Mouse (Mus musculus) CD4-positive, CD25-positive, alpha-beta regulatory T cell, adult 4 months (primary cell): Measurements from ENCODE around the gene Gm10271. TPM values are rescaled to one million over a fixed set of nuclear protein-coding genes. Genes with fewer than 3 reads are reported as not detected.

Experiments used
- ATAC-seq: one replicate; pipeline ENCODE4 v1.8.0; 2017
- polyA plus RNA-seq, 2 experiments: library from polyadenylated mRNA; unstranded; fragments of 100-300 nt; shearing (Covaris generic); gene quantifications; one replicate each; pipeline ENCODE4 v1.2.1; 2017

Gm10271 gene
- polyA plus RNA-seq, 2 experiments from 2014 or later: not detected

DNA sequence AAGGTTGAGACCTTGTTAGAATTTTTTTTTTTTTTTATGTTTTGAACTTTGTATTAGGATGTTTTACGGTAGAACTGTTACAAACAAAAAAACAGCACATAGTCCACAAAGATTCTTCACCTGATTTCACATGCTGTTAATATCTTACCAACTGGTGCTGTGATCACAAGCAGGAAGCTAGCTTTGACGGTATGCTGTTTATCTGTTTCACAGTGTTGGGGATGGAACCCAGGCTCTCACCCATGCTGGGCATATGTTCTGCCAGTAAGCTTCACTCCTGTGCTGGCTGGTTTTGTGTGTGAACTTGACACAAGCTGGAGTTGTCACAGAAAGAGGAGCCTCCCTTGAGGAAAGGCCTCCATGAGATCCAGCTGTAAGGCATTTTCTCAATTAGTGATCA, 5.4 kb upstream of the Gm10271 start:
- ATAC-seq: no peak

DNA sequence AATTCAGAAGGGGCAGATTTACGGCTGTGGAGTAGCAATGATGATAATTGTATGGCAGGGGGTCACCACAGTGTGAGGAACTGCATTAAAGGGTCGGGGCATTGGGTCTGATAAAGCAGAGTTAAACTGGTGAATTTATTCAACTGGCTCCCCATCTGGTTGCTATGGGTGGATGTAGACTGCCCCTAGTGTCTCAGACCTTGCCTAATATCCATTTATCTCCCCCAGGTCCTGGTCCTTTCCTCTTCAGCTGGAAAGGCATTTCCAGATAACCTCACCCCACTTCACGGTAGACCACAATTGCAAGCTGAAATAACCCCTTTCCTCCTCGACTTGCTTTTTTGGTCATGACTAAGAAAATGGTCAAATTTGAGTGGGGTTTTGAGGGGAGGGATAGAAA, 5.0 kb upstream of the Gm10271 start:
- no peak for ATAC-seq

- no peak for ATAC-seq
Observed at GRCm38 (mm10) chr10:116968741-116969140, 3.7 kb downstream of the Gm10271 start.

- ATAC-seq: no peak
Observed at GRCm38 (mm10) chr10:116966065-116966464, 6.3 kb downstream of the Gm10271 start.

- ATAC-seq: no peak
Observed at GRCm38 (mm10) chr10:116965297-116965696, 7.1 kb downstream of the Gm10271 start.

DNA sequence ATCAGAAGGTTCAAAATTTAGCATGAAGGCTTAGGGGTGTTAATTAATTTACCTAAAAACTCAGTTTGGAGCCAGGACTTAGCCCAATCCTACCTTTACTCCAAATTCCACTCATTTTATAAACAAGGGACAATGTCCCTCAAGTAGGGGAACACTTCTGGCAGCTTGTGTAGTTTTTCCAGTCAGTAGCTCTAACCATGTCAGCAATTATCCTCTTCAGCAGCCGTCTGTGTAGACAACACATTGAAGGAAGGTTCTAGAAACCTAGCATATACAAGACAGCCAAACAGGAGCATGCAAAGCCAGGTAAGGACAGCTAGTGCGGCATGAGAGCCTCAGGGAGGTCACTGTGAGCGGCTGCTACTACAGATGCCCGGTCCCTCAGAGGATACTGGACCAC, 7.8 kb downstream of the Gm10271 start:
- ATAC-seq: no peak

- no peak for ATAC-seq
Observed at GRCm38 (mm10) chr10:116964084-116964483, 8.3 kb downstream of the Gm10271 start.

DNA sequence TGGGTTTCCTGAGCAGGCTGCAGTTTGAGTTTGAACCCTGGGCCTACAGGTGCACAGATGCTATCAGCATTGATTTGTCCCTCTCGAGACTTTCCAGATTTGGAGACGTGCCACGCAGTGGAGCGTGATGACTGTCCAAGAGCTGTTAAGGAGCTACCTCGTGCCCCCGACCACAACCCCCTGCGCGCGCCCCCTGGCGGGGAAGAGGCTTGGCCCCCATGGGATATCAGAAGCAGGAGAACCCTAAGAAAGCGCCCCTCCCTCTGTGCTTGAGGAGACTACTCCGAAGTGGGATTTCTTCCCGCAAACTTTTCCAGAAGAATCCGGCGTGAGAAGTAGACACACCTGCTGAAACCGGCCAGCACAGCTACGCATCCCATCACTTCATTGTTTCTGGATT, 9.6 kb downstream of the Gm10271 start:
- ATAC-seq: no peak

- ATAC-seq: no peak
Observed at GRCm38 (mm10) chr10:116962152-116962551, 10.3 kb downstream of the Gm10271 start.

DNA sequence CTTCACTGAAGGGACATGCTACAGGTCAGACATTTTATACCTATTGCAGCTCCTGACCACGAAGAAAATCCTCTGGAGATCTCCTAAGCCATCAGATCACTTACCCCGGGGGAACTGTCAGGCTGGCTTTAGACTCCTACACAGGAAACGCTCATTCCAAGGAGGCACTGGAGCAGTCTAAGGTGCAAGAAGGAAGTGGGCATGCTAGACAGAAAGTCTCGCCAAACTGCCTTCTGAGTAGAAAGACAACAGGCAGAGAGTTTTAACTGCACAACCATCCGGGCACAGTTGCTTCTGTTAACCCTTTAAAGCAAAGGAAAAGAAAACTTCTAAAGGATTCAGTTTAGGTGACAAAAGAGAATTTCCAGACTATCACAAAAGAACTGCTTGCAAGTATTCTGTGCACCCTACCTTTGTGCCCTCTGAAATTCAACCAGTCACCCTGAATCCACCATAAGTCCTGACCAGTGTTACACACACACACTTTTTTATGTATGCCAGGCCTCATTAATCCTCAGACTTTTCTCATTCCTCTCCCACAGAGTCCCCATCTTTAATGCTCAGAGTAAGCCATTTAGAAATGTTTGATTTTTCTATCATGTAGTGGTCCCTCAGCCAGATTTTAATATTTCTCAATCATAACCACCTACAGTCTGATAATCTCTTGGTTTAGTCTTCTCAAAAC, 14.4 kb downstream of the Gm10271 start:
- no peak for ATAC-seq

GRCm38 (mm10) chr10:116956483-116957158, 15.8 kb downstream of the Gm10271 start:
- ATAC-seq: no peak

GRCm38 (mm10) chr10:116955191-116955590, 17.2 kb downstream of the Gm10271 start:
- no peak for ATAC-seq

GRCm38 (mm10) chr10:116950886-116951285, 21.5 kb downstream of the Gm10271 start:
- ATAC-seq: peak; percentile 9

DNA sequence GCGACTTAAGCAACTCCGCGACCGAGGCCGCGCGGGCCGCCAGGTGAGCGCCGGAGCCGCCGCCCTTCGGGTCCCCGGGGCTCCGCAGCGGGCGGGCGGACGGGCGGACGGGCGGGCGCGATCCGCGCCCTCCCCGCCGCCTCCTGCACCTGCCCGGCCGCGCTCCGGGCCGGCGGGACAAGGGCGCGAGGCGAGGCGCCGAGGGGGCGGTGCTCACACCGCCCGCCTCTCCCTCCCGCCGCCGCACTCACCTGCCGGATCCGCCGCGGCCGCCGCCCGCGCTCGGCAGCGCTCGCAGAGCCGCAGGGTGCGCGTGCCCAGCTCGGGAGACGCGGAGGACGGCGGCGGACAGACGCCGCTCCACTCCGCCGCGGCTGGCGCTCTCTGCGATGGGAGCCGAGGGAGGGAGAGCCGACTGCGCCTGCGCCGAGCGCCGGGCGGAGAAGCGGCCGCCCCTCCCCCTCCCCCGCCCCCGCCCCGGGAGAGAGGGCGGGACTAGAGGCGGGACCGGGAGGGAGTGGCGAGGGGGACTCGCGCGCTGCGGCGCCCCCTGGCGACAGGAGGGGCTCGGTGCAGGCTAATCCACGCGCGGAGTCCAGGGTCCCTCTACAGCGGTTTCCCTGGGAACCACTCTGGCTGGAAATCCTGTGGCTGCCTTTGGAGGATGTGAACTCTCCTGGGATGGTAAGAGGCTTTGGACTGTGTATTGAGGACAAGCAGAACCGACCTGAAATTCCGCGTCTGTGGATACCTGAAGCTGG, 22.2 kb downstream of the Gm10271 start, which contains the start of gene Rab3ip:
Rab3ip (minus strand) TSS at position 761 of the 761 bp plus-strand sequence.
- peak; percentile 71 for ATAC-seq

DNA sequence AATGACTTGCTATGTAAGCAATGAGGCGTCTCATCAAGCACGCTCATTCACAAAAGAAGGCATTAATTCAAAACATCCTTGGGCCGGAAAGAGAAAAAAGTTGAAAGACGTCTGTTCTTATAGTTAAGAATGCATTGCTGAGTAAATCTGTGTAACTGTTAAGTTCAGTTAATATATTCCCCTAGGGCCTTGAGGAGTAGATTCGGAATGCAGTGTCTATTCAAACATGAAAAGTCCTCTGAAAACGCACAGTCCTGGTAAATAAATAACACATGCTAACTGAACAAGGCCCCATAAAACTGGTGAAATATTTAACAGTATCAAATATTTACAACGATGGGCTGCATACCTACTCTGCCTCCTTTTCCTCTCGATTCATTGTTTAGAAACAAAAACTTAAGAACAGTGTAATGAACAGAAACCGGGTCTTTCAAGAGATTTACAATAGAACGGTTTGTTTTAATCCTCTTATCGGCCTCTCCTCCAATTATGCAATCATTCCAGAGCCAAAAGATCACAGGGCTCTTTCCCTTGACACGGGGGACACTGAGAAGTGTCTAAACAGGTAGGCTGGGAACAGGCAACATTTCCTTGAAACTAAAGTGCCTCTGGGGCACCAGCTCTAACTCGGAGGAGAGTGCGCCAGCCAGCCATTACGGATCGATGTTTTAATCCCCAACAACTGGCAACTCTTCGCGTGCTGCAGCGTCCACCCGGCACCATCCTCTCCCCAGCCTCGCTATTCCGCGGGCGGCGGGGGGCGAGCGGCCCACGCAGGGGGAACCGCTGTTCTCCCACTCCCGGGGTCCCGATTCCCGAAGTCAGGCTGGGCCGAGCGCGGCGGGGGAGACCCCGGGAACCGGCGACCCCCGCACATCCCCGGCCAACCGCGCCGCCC, 23.0 kb downstream of the Gm10271 start:
- ATAC-seq: peak; percentile 21

GRCm38 (mm10) chr10:116948414-116948813, 24.0 kb downstream of the Gm10271 start:
- ATAC-seq: no peak

GRCm38 (mm10) chr10:116944940-116945339, 27.5 kb downstream of the Gm10271 start:
- no peak for ATAC-seq

DNA sequence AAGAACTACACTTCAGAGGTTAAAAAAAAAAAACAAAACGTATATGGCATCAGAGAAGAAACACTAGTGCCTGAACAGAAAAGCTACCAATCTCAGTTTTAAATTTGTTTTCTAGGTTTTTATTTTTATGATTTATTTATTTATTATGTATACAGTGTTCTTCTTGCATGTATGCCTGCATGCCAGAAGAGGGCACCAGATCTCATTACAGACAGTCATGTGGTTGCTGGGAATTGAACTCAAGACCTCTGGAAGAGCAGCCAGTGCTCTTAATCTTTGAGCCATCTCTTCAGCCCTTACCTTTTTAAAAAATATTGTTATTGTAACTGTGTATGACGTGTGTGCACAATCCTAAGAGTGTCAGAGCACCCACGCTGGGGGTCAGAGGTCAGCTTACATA, 28.3 kb downstream of the Gm10271 start:
- peak; percentile 38 for ATAC-seq

DNA sequence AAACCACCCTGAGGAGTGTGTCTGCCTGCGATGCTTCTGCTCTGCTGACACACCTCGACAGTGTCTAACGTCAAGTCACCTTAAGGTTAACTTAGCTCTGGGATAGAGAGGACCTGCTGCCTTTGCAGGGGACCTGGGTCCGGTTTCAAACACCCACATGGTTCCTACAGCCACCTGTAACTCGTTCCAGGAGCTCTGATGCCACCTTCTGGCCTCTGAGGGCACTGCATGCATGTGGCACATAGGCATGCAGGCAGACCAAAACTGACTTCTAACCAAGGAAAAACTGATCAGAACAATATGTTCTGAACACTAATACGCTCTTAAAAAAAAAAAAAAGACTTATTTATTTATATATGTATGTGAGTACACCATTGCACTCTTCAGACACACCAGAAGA, 29.4 kb downstream of the Gm10271 start:
- no peak for ATAC-seq

GRCm38 (mm10) chr10:116935028-116935427, 37.4 kb downstream of the Gm10271 start:
- no peak for ATAC-seq

DNA sequence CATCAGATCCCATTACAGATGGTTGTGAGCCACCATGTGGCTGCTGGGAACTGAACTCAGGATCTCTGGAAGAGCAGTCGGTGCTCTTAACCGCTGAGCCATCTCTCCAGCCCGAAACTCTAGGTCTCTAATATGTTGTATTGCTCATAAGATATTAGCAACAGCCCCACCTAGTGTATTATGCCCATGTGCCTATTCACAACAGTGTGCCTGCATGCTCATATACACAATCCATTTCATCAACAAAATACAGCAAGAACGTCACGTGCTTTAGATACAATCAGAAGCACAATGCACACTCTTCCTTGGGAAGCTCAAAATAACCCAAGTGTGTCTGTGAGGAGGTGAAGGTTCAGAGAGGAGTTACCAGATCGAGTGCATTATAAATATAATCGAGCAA, 38.6 kb downstream of the Gm10271 start:
- ATAC-seq: no peak

DNA sequence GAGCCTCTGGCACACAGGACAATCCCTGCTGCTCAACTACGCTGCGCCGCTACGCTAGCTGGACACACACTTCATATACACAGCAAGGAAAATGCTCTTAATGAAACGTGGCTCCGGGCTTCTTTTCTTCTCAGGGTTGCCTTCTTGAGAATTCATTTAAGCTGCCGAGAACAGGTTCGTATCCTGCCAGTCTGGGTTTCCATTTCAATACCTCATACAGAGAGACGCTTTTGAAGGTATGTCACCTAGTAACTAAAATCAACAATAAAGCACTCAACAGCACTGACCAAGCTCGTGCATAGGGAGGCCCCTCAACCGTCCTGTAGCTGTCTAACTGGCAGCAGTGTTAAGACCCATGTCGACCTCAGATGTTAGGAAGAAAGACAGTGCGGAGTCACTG, 40.0 kb downstream of the Gm10271 start:
- no peak for ATAC-seq
